Mouse (Mus musculus): ENCODE measurements around the gene Selenbp1.
"Not testable (repeated sequence)": the region's sequence is repeated elsewhere in the genome, so short reads cannot be mapped to it uniquely, and the experiment has no call there.

Gene Selenbp1

DNA sequence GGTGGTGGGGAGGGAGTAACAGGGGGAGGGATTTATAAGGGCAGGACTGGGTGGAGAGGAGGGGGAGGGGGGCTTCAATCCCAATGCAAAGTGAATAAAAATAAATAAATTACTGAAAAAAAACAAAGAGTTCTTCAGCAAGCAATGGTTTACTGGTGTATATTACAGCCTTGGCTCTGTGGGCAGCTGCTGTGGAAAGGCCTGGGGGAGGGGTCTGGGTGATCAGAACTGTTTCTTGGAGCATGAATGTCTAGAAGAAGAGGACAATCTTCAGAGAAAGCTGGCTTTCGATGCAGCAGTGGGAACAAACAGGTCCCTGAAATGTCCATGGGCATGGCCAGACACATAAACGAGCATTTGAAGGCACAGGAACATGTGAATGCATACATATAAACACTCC is 577 bp upstream of the Selenbp1 start:
- DNase-seq (ENCODE audit: low spot score in 2 of 2) = not testable (repeated sequence)

GRCm38 (mm10) chr3:94933604-94934003 is 748 bp downstream of the Selenbp1 start:
- not testable (repeated sequence) for DNase-seq (ENCODE audit: low spot score in 2 of 2)

- DNase-seq (ENCODE audit: low spot score in 2 of 2) = not testable (repeated sequence)
These were observed 1.7 kb downstream of the Selenbp1 start for GRCm38 (mm10) chr3:94934564-94934963.

DNA sequence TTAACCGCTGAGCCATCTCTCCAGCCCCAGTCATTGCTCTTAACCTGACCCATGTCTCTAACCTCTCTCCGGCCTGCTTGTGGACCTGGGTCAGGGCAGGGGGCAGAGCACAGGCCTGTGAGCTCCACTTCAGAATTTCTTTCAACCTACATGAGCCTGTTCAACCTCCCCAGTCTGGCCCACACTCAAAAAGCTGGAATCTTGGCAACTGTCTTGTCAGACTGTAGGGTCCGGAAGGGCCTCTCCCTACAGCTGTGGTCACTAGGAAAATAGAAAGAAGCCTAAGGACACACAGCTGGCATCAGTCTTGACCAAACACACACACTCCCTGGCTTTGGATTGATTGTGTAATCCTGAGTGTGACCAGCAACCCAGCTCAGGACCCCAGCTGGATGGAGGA is 2.5 kb downstream of the Selenbp1 start:
- not testable (repeated sequence) for DNase-seq (ENCODE audit: low spot score in 2 of 2)

GRCm38 (mm10) chr3:94936147-94936546 is 3.3 kb downstream of the Selenbp1 start:
- not testable (repeated sequence) for DNase-seq (ENCODE audit: low spot score in 2 of 2)

- not testable (repeated sequence) for DNase-seq (ENCODE audit: low spot score in 2 of 2)
These were observed 4.3 kb downstream of the Selenbp1 start for GRCm38 (mm10) chr3:94937194-94937593.

GRCm38 (mm10) chr3:94940033-94940432 is 7.2 kb downstream of the Selenbp1 start:
- DNase-seq (ENCODE audit: low spot score in 2 of 2) = not testable (repeated sequence)

DNA sequence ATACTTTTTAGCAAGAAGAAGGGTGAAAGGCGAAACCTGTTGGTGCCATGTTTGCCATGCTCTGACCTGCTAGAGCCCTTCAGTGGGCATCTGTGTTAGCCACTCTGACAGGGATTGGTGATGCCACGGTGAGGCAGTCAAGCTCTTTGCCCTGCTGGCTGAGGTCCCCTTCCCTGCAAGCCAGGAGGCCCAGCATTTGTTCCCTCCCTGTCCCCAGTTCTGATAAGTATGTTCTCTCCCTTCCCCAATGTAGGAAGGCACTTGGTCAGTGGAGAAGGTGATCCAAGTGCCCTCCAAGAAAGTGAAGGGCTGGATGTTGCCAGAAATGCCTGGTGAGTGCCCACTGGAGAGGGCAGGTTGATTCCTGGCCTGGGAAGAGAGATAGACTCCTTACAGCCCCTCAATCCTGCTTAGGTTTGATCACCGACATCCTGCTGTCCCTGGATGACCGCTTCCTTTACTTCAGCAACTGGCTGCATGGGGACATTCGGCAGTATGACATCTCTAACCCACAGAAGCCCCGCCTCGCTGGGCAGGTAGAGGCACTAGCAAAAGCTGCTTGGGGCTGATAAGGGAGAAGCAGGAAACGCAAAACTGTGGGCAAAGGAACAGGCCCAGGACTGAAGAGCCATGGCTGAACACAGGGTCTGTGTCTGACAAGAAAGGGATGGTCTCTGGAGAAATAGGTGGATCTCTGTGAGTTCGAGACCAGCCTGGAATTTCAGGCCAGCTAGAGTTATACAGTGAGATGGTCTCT is 9.5 kb downstream of the Selenbp1 start:
- peak; percentile 54 to 62 for DNase-seq (ENCODE audit: low spot score in 2 of 2)

- not testable (repeated sequence) for DNase-seq (ENCODE audit: low spot score in 2 of 2)
These were observed 10.8 kb downstream of the Selenbp1 start for GRCm38 (mm10) chr3:94943706-94944105.

DNA sequence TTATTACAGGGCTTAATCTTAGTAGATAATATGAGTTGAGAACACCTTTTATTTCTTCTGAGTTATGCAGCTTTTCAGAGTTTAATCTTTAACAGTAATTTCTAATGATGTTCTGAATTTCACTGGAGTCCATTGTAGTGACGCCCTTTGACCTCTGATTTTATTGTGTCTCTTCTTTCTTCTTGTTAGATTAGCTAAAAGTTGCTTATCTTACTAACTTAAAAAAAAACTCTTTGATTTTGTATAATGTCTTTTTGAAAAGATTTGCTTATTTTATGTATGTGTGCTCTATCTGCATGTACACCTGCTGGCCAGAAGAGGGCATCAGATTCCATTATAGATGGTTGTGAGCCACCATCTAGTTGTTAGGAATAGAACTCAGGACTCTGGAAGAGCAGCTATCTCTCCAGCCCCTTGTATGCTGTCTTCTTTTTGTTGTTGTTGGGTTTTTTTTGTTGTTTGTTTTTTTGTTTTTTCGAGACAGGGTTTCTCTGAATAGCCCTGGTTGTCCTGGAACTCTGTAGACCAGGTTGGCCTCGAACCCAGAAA is 15.3 kb downstream of the Selenbp1 start:
- DNase-seq (ENCODE audit: low spot score in 2 of 2) = no peak

- no peak for DNase-seq (ENCODE audit: low spot score in 2 of 2)
These were observed 16.8 kb downstream of the Selenbp1 start for GRCm38 (mm10) chr3:94949645-94950044.

DNA sequence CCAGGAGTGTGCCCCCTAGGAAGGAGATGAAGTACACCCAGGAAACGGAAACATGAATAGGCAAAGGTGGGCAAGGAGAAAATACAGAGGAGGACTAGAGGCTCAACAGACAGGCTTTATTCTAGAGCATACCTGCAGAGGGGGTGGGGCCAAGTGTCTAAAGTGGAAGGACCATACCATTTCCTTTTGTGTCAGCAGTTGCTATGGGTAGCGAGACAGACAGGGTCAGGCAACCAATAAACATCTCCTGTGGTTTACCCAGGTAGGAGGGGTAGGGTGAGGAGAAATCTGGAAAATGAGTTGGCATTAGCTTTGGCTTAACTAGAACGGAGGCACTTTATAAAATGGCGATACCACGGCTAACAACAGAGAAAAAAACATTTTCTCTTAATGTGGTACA is 19.9 kb downstream of the Selenbp1 start:
- DNase-seq (ENCODE audit: low spot score in 2 of 2) = peak in 1 of 2 experiments; percentile 50

- DNase-seq (ENCODE audit: low spot score in 2 of 2) = no peak
These were observed 20.5 kb downstream of the Selenbp1 start for GRCm38 (mm10) chr3:94953384-94953763.

GRCm38 (mm10) chr3:94953764-94954616 is 21.1 kb downstream of the Selenbp1 start, which contains the start of gene Rfx5:
Rfx5 (plus strand) TSS chr3:94954075.
- DNase-seq (ENCODE audit: low spot score in 2 of 2) = peak; percentile 73 to 84

- DNase-seq (ENCODE audit: low spot score in 2 of 2) = no peak
These were observed 25.4 kb downstream of the Selenbp1 start for GRCm38 (mm10) chr3:94958295-94958694.

DNA sequence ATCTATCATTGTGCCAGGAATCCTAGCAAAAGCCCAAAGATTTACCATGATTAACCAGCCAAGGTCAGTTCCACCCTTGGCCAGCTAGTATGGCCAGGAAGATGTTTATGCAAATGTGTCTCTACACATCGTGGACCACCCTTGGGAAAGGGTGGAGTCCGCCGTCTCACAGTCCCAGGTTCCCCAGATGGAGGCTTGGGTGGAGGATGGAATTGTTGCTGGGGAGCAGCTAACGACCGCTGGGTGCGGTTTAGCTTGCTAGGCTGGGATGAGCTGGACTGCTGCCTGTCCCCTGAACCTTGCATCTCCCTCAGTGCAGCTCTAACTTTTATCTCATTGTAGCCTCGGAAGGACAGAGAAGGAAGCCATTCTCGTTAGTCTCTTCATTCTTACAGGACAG is 27.0 kb downstream of the Selenbp1 start:
- DNase-seq (ENCODE audit: low spot score in 2 of 2) = no peak

DNA sequence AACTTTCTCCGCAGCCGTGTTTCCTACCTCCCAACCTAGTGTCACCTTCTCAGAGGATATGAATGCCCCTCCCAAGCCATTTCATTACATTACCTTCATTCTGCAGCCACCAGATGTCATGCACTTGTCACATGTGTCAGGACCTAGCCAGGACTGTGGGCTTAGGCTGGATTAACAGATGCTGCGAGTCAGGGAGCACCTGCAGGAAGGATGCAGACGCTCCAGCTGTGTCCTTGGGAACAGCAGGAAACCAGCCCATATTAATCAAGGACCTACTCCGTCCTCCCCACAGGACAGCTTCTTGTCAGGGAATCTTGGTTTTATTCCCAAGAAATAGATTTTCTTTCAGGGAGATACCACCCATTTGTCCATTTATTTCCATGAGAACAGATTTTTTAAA is 27.5 kb downstream of the Selenbp1 start:
- no peak for DNase-seq (ENCODE audit: low spot score in 2 of 2)

- DNase-seq (ENCODE audit: low spot score in 2 of 2) = no peak
These were observed 32.1 kb downstream of the Selenbp1 start for GRCm38 (mm10) chr3:94964989-94965388.

- DNase-seq (ENCODE audit: low spot score in 2 of 2) = no peak
These were observed 33.0 kb downstream of the Selenbp1 start for GRCm38 (mm10) chr3:94965878-94966277.

DNA sequence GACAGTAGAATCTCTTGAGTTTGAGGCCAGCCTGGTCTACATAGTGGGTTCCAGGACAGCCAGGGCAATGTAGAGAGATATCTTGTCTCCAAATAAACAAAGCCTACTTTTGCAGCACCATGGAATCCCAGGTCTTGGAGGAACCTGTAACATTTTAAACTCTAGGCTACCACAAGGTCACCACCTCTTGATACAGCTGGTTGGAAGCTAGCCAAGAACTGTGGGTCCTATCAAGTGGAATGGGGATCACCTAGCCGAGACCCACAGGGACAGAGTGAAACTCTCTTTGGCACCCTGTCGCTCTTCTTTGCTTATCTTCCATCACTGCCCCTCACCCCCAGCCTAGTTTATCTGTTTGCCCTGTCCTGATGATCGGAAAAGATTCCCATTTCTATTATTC is 39.7 kb downstream of the Selenbp1 start:
- no peak for DNase-seq (ENCODE audit: low spot score in 2 of 2)

DNA sequence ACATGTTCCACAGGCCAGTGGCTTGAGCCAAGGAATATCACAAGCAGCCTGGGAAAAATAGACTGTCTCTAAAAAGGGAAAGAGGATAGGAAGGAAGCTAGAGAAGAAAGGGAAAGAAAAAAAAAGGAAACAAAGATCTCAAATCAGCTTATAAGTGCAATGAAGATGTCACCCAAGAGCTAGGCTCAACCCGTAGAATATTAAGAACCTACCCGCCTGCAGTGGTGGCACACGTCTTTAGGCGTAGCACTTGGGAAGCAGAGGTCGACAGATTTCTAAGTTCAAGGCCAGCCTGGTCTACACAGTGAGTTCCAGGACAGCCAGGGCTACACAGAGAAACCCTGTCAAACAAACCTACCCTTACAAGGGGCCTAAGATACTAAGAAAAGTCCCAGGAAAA is 40.8 kb downstream of the Selenbp1 start:
- no peak for DNase-seq (ENCODE audit: low spot score in 2 of 2)

DNA sequence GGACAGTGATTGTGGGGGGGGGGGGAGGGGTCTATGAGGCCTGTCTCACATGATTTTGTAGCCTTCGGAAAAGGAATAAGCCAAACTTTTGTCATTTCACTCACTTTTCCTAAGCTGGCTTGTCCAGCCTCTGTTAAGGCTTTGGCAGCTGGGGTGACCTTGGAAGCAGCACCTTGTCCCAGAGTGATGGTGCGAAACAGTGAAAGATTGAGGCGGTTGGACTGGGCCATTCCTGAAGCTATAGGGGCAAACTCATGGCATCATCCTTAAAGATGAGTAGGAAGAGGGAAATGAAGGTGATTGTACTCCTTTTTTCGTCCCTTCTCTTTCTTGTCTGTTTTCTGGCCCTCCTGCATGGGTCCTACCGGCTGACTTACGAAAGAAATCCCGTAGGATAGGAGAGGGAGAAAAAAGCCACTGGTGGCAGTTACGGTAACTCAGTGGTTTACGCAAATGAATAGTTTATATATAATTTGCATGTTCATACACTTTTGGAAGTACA is 41.2 kb downstream of the Selenbp1 start:
- DNase-seq (ENCODE audit: low spot score in 2 of 2) = no peak
